Mouse (Mus musculus) bone marrow, adult 2 months (tissue): Measurements from ENCODE around the gene Grem1.

ENCODE experiments used
- CTCF ChIP-seq: fragments of 200-500 bp; IDR thresholded peaks from 2 replicates; pipeline ENCODE4 v1.5.1; 2011; ENCODE audit warnings: low read length, control low read depth; ENCODE audit not compliant: control insufficient read depth, insufficient read depth
- POLR2A ChIP-seq: fragments of 200-500 bp; IDR thresholded peaks from 2 replicates; pipeline ENCODE4 v1.6.1; 2011; ENCODE audit warnings: low read depth, mild to moderate bottlenecking, control low read depth, low read length, borderline replicate concordance; ENCODE audit not compliant: control insufficient read depth

GRCm38 (mm10) chr2:113701507-113701906, 56.9 kb downstream of the Grem1 start:
- TF ChIP-seq POLR2A (no peak), CTCF (no peak)
